Mouse (Mus musculus): ENCODE results near the gene Paqr7.

The Paqr7 gene

GRCm38 (mm10) chr4:134542726-134543125 lies 46.2 kb downstream of the Paqr7 start:
- DNase-seq: no peak

GRCm38 (mm10) chr4:134543261-134543660 lies 46.8 kb downstream of the Paqr7 start:
- peak; percentile 90 for DNase-seq

- DNase-seq: no peak
Measured at GRCm38 (mm10) chr4:134546814-134547705, 50.6 kb downstream of the Paqr7 start.

GRCm38 (mm10) chr4:134548169-134548938 lies 51.9 kb downstream of the Paqr7 start:
- DNase-seq: peak; percentile 44

GRCm38 (mm10) chr4:134549899-134550298 lies 53.4 kb downstream of the Paqr7 start:
- DNase-seq: no peak

- DNase-seq: peak; percentile 79
Measured at GRCm38 (mm10) chr4:134551494-134552316, 55.2 kb downstream of the Paqr7 start, which contains the start of gene Selenon. TSS of gene Selenon (minus strand) at chr4:134552166.

- no peak for DNase-seq
Measured at GRCm38 (mm10) chr4:134553631-134554030, 57.1 kb downstream of the Paqr7 start.

- DNase-seq: peak; percentile 57
Measured at GRCm38 (mm10) chr4:134555956-134556580, 59.6 kb downstream of the Paqr7 start.

- DNase-seq: peak; percentile 71
Measured at GRCm38 (mm10) chr4:134557626-134558249, 61.2 kb downstream of the Paqr7 start.

- no peak for DNase-seq
Measured at GRCm38 (mm10) chr4:134558570-134559113, 62.1 kb downstream of the Paqr7 start.

- DNase-seq: no peak
Measured at GRCm38 (mm10) chr4:134559154-134559553, 62.7 kb downstream of the Paqr7 start.
